Mouse (Mus musculus): Measurements from ENCODE around the gene Ptpn9. TPM values are rescaled to one million over a fixed set of nuclear protein-coding genes. Genes with fewer than 3 reads are reported as not detected.
A peak's percentile ranks its signal among the peaks of the same experiment; 100 is the strongest.
"Not testable (repeated sequence)": the region's sequence is repeated elsewhere in the genome, so short reads cannot be mapped to it uniquely, and the experiment has no call there.

The Ptpn9 gene
- polyA plus RNA-seq (2015; fragmentation: Nextera tagmentation; extraction: Ambion mirVana) = 2.7 and 3.1 TPM in 2 replicates

- Histone ChIP-seq H3K27ac (ENCODE audit: low read length) (peak within 1 kb of the TSS; percentile 83), H3K9ac (ENCODE audit: low read depth, low read length) (peak within 1 kb of the TSS; percentile 77), H3K4me1 (ENCODE audit: control insufficient read depth, low read depth, low read length) (peaks cover 8% of the 10 kb centered on the region), H3K9me3 (replicated peaks; ENCODE audit: control insufficient read depth, low read length) (no peaks in the 10 kb centered on the region), H3K4me2 (ENCODE audit: low read depth, low read length) (peak within 1 kb of the TSS; percentile 90), H3K27me3 (ENCODE audit: control insufficient read depth, insufficient read depth, low read depth, low read length) (peaks cover 18% of the 10 kb centered on the region), H3K36me3 (ENCODE audit: control insufficient read depth, insufficient read depth) (no peaks in the 10 kb centered on the region), H3K4me3 (ENCODE audit: low read depth, low read length) (peak within 1 kb of the TSS; percentile 76)
- WGBS (ENCODE audit: insufficient replicate concordance) = 2% methylated on average over 61 of the region's 62 CpGs
- peak; percentile 85 for ATAC-seq (ENCODE audit: low read depth)
Observed at GRCm38 (mm10) chr9:56994286-56995197, at the start of gene Ptpn9. Gene Ptpn9, plus strand, starts transcription at chr9:56994923.

- 27% methylated on average over 3 of the region's 3 CpGs for WGBS (ENCODE audit: insufficient replicate concordance)
- H3K4me2 ChIP-seq (ENCODE audit: low read depth, low read length); H3K27me3 ChIP-seq (ENCODE audit: control insufficient read depth, insufficient read depth, low read depth, low read length); ATAC-seq (ENCODE audit: low read depth); H3K4me3 ChIP-seq (ENCODE audit: low read depth, low read length); H3K9me3 ChIP-seq (replicated peaks; ENCODE audit: control insufficient read depth, low read length); H3K36me3 ChIP-seq (ENCODE audit: control insufficient read depth, insufficient read depth); H3K27ac ChIP-seq (ENCODE audit: low read length); H3K9ac ChIP-seq (ENCODE audit: low read depth, low read length): not testable (repeated sequence)
- H3K4me1 ChIP-seq (ENCODE audit: control insufficient read depth, low read depth, low read length) = peaks cover 13% of the 10 kb centered on the region
Observed at GRCm38 (mm10) chr9:56947481-56947880, 47.2 kb upstream of the Ptpn9 start.

GRCm38 (mm10) chr9:56948699-56949098 lies 46.0 kb upstream of the Ptpn9 start:
- H3K4me3 ChIP-seq (ENCODE audit: low read depth, low read length) = not testable (repeated sequence)
- 53% methylated on average over 5 of the region's 5 CpGs for WGBS (ENCODE audit: insufficient replicate concordance)

GRCm38 (mm10) chr9:56949767-56950166 lies 45.0 kb upstream of the Ptpn9 start:
- Histone ChIP-seq H3K4me3 (ENCODE audit: low read depth, low read length) (peak overlapping the region; percentile 50), H3K36me3 (ENCODE audit: control insufficient read depth, insufficient read depth) (no peaks in the 10 kb centered on the region), H3K9ac (ENCODE audit: low read depth, low read length) (peak overlapping the region; percentile 37; the same call in 1 of the 2 replicates), H3K27me3 (ENCODE audit: control insufficient read depth, insufficient read depth, low read depth, low read length) (no peaks in the 10 kb centered on the region), H3K9me3 (replicated peaks; ENCODE audit: control insufficient read depth, low read length) (no peaks in the 10 kb centered on the region), H3K27ac (ENCODE audit: low read length) (no peak overlapping the region), H3K4me1 (ENCODE audit: control insufficient read depth, low read depth, low read length) (peaks cover 13% of the 10 kb centered on the region), H3K4me2 (ENCODE audit: low read depth, low read length) (peak overlapping the region; percentile 68)
- WGBS (ENCODE audit: insufficient replicate concordance) = 14% methylated on average over 13 of the region's 13 CpGs
- ATAC-seq (ENCODE audit: low read depth) = no peak

More at GRCm38 (mm10) chr9:56948699-56949098, 46.0 kb upstream of the Ptpn9 start:
- not testable (repeated sequence) for H3K36me3 ChIP-seq (ENCODE audit: control insufficient read depth, insufficient read depth); H3K27ac ChIP-seq (ENCODE audit: low read length); H3K9me3 ChIP-seq (replicated peaks; ENCODE audit: control insufficient read depth, low read length); H3K4me2 ChIP-seq (ENCODE audit: low read depth, low read length); ATAC-seq (ENCODE audit: low read depth); H3K27me3 ChIP-seq (ENCODE audit: control insufficient read depth, insufficient read depth, low read depth, low read length); H3K9ac ChIP-seq (ENCODE audit: low read depth, low read length)
- peaks cover 13% of the 10 kb centered on the region for H3K4me1 ChIP-seq (ENCODE audit: control insufficient read depth, low read depth, low read length)

GRCm38 (mm10) chr9:56950414-56951400 lies 44.0 kb upstream of the Ptpn9 start, which contains the start of gene Snupn:
Gene Snupn, plus strand, starts transcription at chr9:56950878.
- Histone ChIP-seq H3K27me3 (ENCODE audit: control insufficient read depth, insufficient read depth, low read depth, low read length) (no peaks in the 10 kb centered on the region), H3K27ac (ENCODE audit: low read length) (peak within 1 kb of the TSS; percentile 87), H3K4me3 (ENCODE audit: low read depth, low read length) (peak within 1 kb of the TSS; percentile 84), H3K4me2 (ENCODE audit: low read depth, low read length) (peak within 1 kb of the TSS; percentile 70), H3K9ac (ENCODE audit: low read depth, low read length) (peak within 1 kb of the TSS; percentile 79), H3K36me3 (ENCODE audit: control insufficient read depth, insufficient read depth) (no peaks in the 10 kb centered on the region), H3K9me3 (replicated peaks; ENCODE audit: control insufficient read depth, low read length) (no peaks in the 10 kb centered on the region), H3K4me1 (ENCODE audit: control insufficient read depth, low read depth, low read length) (peaks cover 13% of the 10 kb centered on the region)
- ATAC-seq (ENCODE audit: low read depth) = peak; percentile 100
- under 1% methylated on average over 50 of the region's 50 CpGs for WGBS (ENCODE audit: insufficient replicate concordance)

- Histone ChIP-seq H3K9me3 (replicated peaks; ENCODE audit: control insufficient read depth, low read length) (no peaks in the 10 kb centered on the region), H3K4me3 (ENCODE audit: low read depth, low read length) (no peak overlapping the region), H3K27me3 (ENCODE audit: control insufficient read depth, insufficient read depth, low read depth, low read length) (no peaks in the 10 kb centered on the region), H3K9ac (ENCODE audit: low read depth, low read length) (no peak overlapping the region), H3K27ac (ENCODE audit: low read length) (no peak overlapping the region), H3K36me3 (ENCODE audit: control insufficient read depth, insufficient read depth) (no peaks in the 10 kb centered on the region), H3K4me1 (ENCODE audit: control insufficient read depth, low read depth, low read length) (peaks cover 13% of the 10 kb centered on the region), H3K4me2 (ENCODE audit: low read depth, low read length) (no peak overlapping the region)
- 76% methylated on average over 1 of the region's 1 CpGs for WGBS (ENCODE audit: insufficient replicate concordance)
- no peak for ATAC-seq (ENCODE audit: low read depth)
Observed at GRCm38 (mm10) chr9:56953562-56953961, 41.2 kb upstream of the Ptpn9 start.

GRCm38 (mm10) chr9:56956966-56957675 lies 37.6 kb upstream of the Ptpn9 start:
- Histone ChIP-seq H3K4me3 (ENCODE audit: low read depth, low read length) (no peak overlapping the region), H3K9me3 (replicated peaks; ENCODE audit: control insufficient read depth, low read length) (no peaks in the 10 kb centered on the region), H3K4me1 (ENCODE audit: control insufficient read depth, low read depth, low read length) (peaks cover under 1% of the 10 kb centered on the region; the same call in 1 of the 2 replicates), H3K27me3 (ENCODE audit: control insufficient read depth, insufficient read depth, low read depth, low read length) (no peaks in the 10 kb centered on the region), H3K9ac (ENCODE audit: low read depth, low read length) (no peak overlapping the region), H3K4me2 (ENCODE audit: low read depth, low read length) (no peak overlapping the region), H3K36me3 (ENCODE audit: control insufficient read depth, insufficient read depth) (no peaks in the 10 kb centered on the region; the same call in 1 of the 2 replicates), H3K27ac (ENCODE audit: low read length) (no peak overlapping the region)
- WGBS (ENCODE audit: insufficient replicate concordance) = 63% methylated on average over 7 of the region's 7 CpGs
- no peak for ATAC-seq (ENCODE audit: low read depth)

GRCm38 (mm10) chr9:56958689-56959088 lies 36.0 kb upstream of the Ptpn9 start:
- Histone ChIP-seq H3K36me3 (ENCODE audit: control insufficient read depth, insufficient read depth) (no peaks in the 10 kb centered on the region; the same call in 1 of the 2 replicates), H3K27me3 (ENCODE audit: control insufficient read depth, insufficient read depth, low read depth, low read length) (no peaks in the 10 kb centered on the region), H3K9me3 (replicated peaks; ENCODE audit: control insufficient read depth, low read length) (no peaks in the 10 kb centered on the region), H3K9ac (ENCODE audit: low read depth, low read length) (no peak overlapping the region), H3K4me2 (ENCODE audit: low read depth, low read length) (no peak overlapping the region), H3K4me1 (ENCODE audit: control insufficient read depth, low read depth, low read length) (no peaks in the 10 kb centered on the region), H3K4me3 (ENCODE audit: low read depth, low read length) (no peak overlapping the region), H3K27ac (ENCODE audit: low read length) (no peak overlapping the region)
- 56% methylated on average over 2 of the region's 2 CpGs for WGBS (ENCODE audit: insufficient replicate concordance)
- no peak for ATAC-seq (ENCODE audit: low read depth)

All from liver, embryonic 16.5 days (tissue).